Comparison of ENCODE assay signal across 19 mouse cellular contexts in the genomic region with DNA sequence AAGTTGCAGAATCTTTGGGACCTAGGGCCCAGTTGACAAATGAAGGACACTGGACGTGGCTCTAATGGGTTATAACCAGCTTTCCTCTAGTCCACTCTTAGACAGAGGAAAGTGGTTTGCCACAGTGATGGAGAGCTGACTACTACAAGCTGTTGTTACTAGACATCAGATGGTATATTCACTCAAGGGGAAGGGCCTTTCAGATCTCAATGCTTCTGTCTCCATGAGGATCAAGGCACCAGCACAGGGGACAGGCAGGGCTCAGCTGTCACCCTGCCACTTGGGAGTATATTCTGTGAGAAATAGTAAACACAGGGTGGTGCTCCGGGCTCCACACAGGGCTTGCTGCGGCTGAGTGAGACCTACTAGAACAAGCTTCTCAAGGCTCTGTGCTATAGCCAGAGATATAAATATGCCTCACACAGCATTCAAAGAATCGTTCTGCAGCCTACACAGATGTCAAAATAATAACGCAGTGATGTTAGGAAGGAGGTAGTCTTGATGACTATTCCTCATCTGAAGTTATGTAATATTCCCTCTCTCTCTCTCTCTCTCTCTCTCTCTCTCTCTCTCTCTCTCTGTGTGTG.
DNase-seq lines count a peak whose midpoint lies in the region.
"Had no signal": no experiment of that assay in that cellular context is flagged by ENCODE, and none has a peak within 500 bp of the region (broad histone marks: within the 10 kb centered on the region; RNA-seq: fewer than 3 reads in every experiment).

No protein-coding gene starts in this region.

- peak; percentile 48 to 50 for DNase-seq in frontal cortex, adult 2 months (ENCODE audit: extremely low spot score in 1 of 2, low spot score in 1 of 2)
- DNase-seq in frontal cortex, postnatal 14 days (ENCODE audit: low spot score in 2 of 2) = no peak
- peak; percentile 24 for DNase-seq in left cerebral cortex, adult 11 months (ENCODE audit: low spot score)
- no peak for DNase-seq in left cerebral cortex, adult 8-10 months (ENCODE audit: low spot score in 2 of 2)
- peak; percentile 51 for DNase-seq in right cerebral cortex, adult 18-20 months
- DNase-seq in right cerebral cortex, postnatal 4 days = no peak
- no peak for DNase-seq in adrenal gland, postnatal 4 days (ENCODE audit: low spot score in 2 of 2)
- DNase-seq: adrenal gland, postnatal 10 days; adrenal gland, postnatal 36 days; B cell, adult 2 months; cerebellum, adult 11-12 months; cerebellum, adult 8-10 months; cerebellum, postnatal 10 days; cerebellum, postnatal 36 days; gastrocnemius, adult 2 months; gastrocnemius, postnatal 14 days; heart, adult 18-20 months; heart, postnatal 10 days; heart, postnatal 4 days had no signal

Comparison
In these comparisons a context has a peak if more than half of its experiments do, and no peak if none do; other contexts are left out.
1. DNase-seq: peak in frontal cortex, adult 2 months (2 of 2), left cerebral cortex, adult 11 months (single experiment) and right cerebral cortex, adult 18-20 months (single experiment); none in frontal cortex, postnatal 14 days (0 of 2), left cerebral cortex, adult 8-10 months (0 of 2), right cerebral cortex, postnatal 4 days (single experiment) and adrenal gland, postnatal 4 days (0 of 2).